12 mouse cellular contexts compared by ENCODE assay signal in the genomic region with DNA sequence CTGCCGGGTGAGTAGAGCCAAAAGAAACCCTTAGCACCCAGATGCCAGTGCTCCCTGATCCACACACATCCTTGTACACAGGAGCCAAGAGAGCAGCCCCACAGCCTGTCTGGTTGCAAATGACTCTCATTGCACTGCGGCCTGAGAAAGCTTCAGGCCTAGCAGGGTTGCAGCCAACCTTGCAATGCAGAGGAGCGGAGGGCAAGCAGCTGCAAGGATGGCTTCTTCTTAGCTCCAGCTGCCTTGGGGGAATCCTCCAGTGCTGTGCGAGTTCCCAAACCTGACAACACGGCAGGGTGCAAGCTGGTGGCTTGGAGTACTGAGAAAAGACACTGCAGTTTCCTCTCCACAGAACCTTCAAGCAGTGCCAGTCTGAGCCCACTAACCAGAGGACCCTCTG. TPM values are rescaled to one million over a fixed set of nuclear protein-coding genes. Genes with fewer than 3 reads are reported as not detected.
DNase-seq lines count a peak whose midpoint lies in the region; ATAC-seq and TF ChIP-seq lines count a peak whose summit lies in the region.
"Had no signal": no experiment of that assay in that cellular context is flagged by ENCODE, and none has a peak within 500 bp of the region (broad histone marks: within the 10 kb centered on the region; RNA-seq: fewer than 3 reads in every experiment).

No protein-coding gene starts in this region.

- H3K9ac ChIP-seq in heart, embryonic 11.5 days (ENCODE audit: low read depth, low read length), result no peak overlapping the region; the same call in 1 of the 2 replicates
- H3K9ac ChIP-seq: liver, embryonic 14.5 days had no signal

- no peaks in the 10 kb centered on the region; the same call in 1 of the 2 replicates for H3K36me3 ChIP-seq in heart, embryonic 11.5 days (ENCODE audit: control insufficient read depth, insufficient read depth, low read length)

- no peaks in the 10 kb centered on the region for H3K27me3 ChIP-seq in heart, embryonic 11.5 days (ENCODE audit: control insufficient read depth, insufficient read depth, low read length)

- H3K9me3 ChIP-seq in heart, embryonic 11.5 days (replicated peaks; ENCODE audit: control insufficient read depth, low read length), result no peaks in the 10 kb centered on the region
- H3K9me3 ChIP-seq: megakaryocyte, embryonic 14.5 days had no signal

- intact Hi-C loops in heart, postnatal 10 days (cut with DNase I), result no loop called here

- peak overlapping the region; percentile 95; the same call in 1 of the 2 replicates for H3K27ac ChIP-seq in heart, embryonic 11.5 days (ENCODE audit: low read depth, low read length)
- peak overlapping the region; percentile 62; the same call in 1 of the 2 replicates for H3K27ac ChIP-seq in brown adipose tissue, adult 24 weeks (replicated peaks; ENCODE audit: low read depth, low read length)
- H3K27ac ChIP-seq in embryonic fibroblast, embryonic 13.5 days (ENCODE audit: insufficient read depth, low read length), result no peak overlapping the region
- H3K27ac ChIP-seq: liver, embryonic 14.5 days had no signal

- peak overlapping the region; percentile 14; the same call in 1 of the 2 replicates for H3K4me2 ChIP-seq in heart, embryonic 11.5 days

- ATAC-seq in heart, embryonic 11.5 days (replicated peaks; ENCODE audit: insufficient number of reproducible peaks, low FRiP score, low TSS enrichment), result no peak
- ATAC-seq: forebrain, embryonic 14.5 days had no signal

- DNase-seq in heart, postnatal 10 days, result no peak
- peak; percentile 14 for DNase-seq in kidney, postnatal 10 days
- DNase-seq in kidney, postnatal 14 days, result no peak
- no peak for DNase-seq in adrenal gland, postnatal 4 days (ENCODE audit: low spot score in 2 of 2)
- DNase-seq: adrenal gland, postnatal 10 days had no signal

- H3K4me3 ChIP-seq in heart, embryonic 11.5 days (ENCODE audit: low read depth, low read length), result no peak overlapping the region
- H3K4me3 ChIP-seq in brown adipose tissue, adult 24 weeks (ENCODE audit: insufficient read depth, low read depth, low read length), result no peak overlapping the region
- 0 out of 2 replicates have a peak overlapping the region, but pooled peaks have one; percentile 2 for H3K4me3 ChIP-seq in embryonic fibroblast, embryonic 13.5 days (ENCODE audit: insufficient read depth, low read length)
- H3K4me3 ChIP-seq: megakaryocyte, embryonic 14.5 days had no signal

- WGBS in heart, embryonic 11.5 days (ENCODE audit: insufficient replicate concordance), result 73% methylated on average over 5 of the region's 5 CpGs

- TF ChIP-seq POLR2A in embryonic fibroblast, embryonic 13.5 days (IDR thresholded peaks at IDR 0.05; ENCODE audit: low read depth, low read length), result no peak

- TF ChIP-seq CTCF in embryonic fibroblast, embryonic 13.5 days (IDR thresholded peaks at IDR 0.05; ENCODE audit: borderline replicate concordance, insufficient read depth, low read length), result no peak

- H3K4me1 ChIP-seq in heart, embryonic 11.5 days (ENCODE audit: control insufficient read depth, insufficient read depth, low read length), result peaks cover 83% of the 10 kb centered on the region
- peaks cover 77% of the 10 kb centered on the region for H3K4me1 ChIP-seq in brown adipose tissue, adult 24 weeks (ENCODE audit: control insufficient read depth, insufficient read depth, insufficient read length, low read length)
- peaks cover 47% of the 10 kb centered on the region for H3K4me1 ChIP-seq in embryonic fibroblast, embryonic 13.5 days (ENCODE audit: control insufficient read depth, insufficient read depth, low read length)

RNA-seq across cellular contexts. Expression of a gene that starts 15.1 kb away (rescaled TPM):
- 46.6 and 53.8 TPM in 2 replicates for polyA plus RNA-seq in heart, embryonic 11.5 days (2014; fragmentation: Nextera tagmentation; extraction: Ambion mirVana)
- total RNA-seq in heart, postnatal 10 days (2021), result 10 to 100 TPM; 48.0 to 54.2 TPM
- polyA plus RNA-seq in brown adipose tissue, adult 24 weeks (2012; ENCODE audit: insufficient read depth, insufficient read length, missing spikeins), result 6.5 and 8.7 TPM in 2 replicates
- 37.0 and 45.8 TPM in 2 replicates for polyA plus RNA-seq in embryonic fibroblast, embryonic 13.5 days (2011; ENCODE audit: insufficient read length, low read depth, missing spikeins)
- total RNA-seq in adrenal gland, postnatal 4 days (2021), result 10 to 100 TPM; 94.4 to 94.5 TPM

RNA-seq across cellular contexts. Expression of a gene that starts 37.7 kb away (rescaled TPM):
- polyA plus RNA-seq in heart, embryonic 11.5 days (2014; fragmentation: Nextera tagmentation; extraction: Ambion mirVana), result not detected in 2 replicates
- total RNA-seq in heart, postnatal 10 days (2021), result under 1 TPM in 1 of 2 experiments, not detected in 1; 0.40 TPM
- not detected in 2 replicates for polyA plus RNA-seq in brown adipose tissue, adult 24 weeks (2012; ENCODE audit: insufficient read depth, insufficient read length, missing spikeins)
- polyA plus RNA-seq in embryonic fibroblast, embryonic 13.5 days (2011; ENCODE audit: insufficient read length, low read depth, missing spikeins), result not detected in 2 replicates
- total RNA-seq in adrenal gland, postnatal 4 days (2021), result 1,000 to 10,000 TPM in 1 of 2 experiments, 1 to 10 TPM in 1; 1.1 to 5,957 TPM
- total RNA-seq: left cerebral cortex, adult 18-20 months had no signal
- polyA plus RNA-seq: forebrain, embryonic 14.5 days had no signal
